Mouse (Mus musculus) adrenal gland, adult 18-20 months (tissue): Measurements from ENCODE around the gene Gm10037. TPM values are rescaled to one million over a fixed set of nuclear protein-coding genes. Genes with fewer than 3 reads are reported as not detected.
"Not testable (repeated sequence)": the region's sequence is repeated elsewhere in the genome, so short reads cannot be mapped to it uniquely, and the experiment has no call there.

Experiments used
- DNase-seq, 2 experiments: peaks; one replicate each; pipeline ENCODE4 v3.0.0; 2021 to 2022; ENCODE audit warnings: low spot score in 2 of 2
- total RNA-seq, 2 experiments: library from RNA; stranded (reverse); gene quantifications; 1 replicate in 1 of 2; 2 replicates in 1 of 2; pipeline ENCODE4 v1.2.3; 2021

The Gm10037 gene
- total RNA-seq, 2 experiments from 2014 or later: 2.0 to 2.8 TPM

- not testable (repeated sequence) for DNase-seq
These were observed 45.3 kb downstream of the Gm10037 start for GRCm38 (mm10) chr13:67876049-67876698.

GRCm38 (mm10) chr13:67876699-67877254 lies 45.9 kb downstream of the Gm10037 start:
- no peak for DNase-seq

DNA sequence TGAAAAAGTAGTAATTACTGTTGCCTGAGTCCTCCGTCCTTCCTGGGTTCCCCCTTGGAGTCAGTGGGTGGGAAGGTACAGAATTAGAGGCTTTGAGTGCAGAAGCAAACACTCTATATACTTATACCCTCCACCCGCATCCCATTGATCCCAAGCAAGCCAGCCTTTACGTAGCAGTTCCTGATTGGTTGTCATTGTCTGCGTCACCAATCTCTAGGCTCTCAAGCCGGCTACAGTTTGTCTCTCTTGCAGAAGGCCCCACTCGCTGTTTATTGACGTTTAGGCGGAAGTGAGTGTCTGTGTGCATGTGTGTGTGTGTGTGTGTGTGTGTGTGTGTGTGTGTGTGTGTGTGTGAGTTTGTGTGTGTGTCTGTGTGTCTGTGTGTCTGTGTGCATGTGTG lies 53.1 kb downstream of the Gm10037 start:
- no peak for DNase-seq

Other genes starting within 250 kb of the Gm10037 start
- gene Zfp729b, start 221.4 kb upstream of the Gm10037 start, total RNA-seq: 1 to 10 TPM; 6.7 to 7.0 TPM
- not detected for gene Gm49345, start 193.3 kb upstream of the Gm10037 start, total RNA-seq
- 1 to 10 TPM; 5.2 to 7.4 TPM for gene Zfp729a, start 193.3 kb upstream of the Gm10037 start, total RNA-seq
- 1 to 10 TPM; 7.9 to 8.1 TPM for gene Zfp738, start 144.0 kb upstream of the Gm10037 start, total RNA-seq
- 10 to 100 TPM; 12.2 to 12.7 TPM for gene Zfp65, start 101.9 kb upstream of the Gm10037 start, total RNA-seq
- 1 to 10 TPM; 4.0 to 5.3 TPM for gene Zfp85, start 75.9 kb upstream of the Gm10037 start, total RNA-seq
- gene Zfp493, start 51.4 kb upstream of the Gm10037 start, total RNA-seq: 1 to 10 TPM; 1.8 to 2.5 TPM
- 1 to 10 TPM; 3.5 to 4.2 TPM for gene Zfp273, start 17.4 kb upstream of the Gm10037 start, total RNA-seq
- gene BC048507, start 32.2 kb downstream of the Gm10037 start, total RNA-seq: not detected